Mouse (Mus musculus): ENCODE results near the gene Pigw. TPM values are rescaled to one million over a fixed set of nuclear protein-coding genes. Genes with fewer than 3 reads are reported as not detected.
"Not testable (repeated sequence)": the region's sequence is repeated elsewhere in the genome, so short reads cannot be mapped to it uniquely, and the experiment has no call there.

Pigw gene
- total and polyA plus RNA-seq, 3 experiments = 2.7 to 3.5 TPM; not detected in 1

- Histone ChIP-seq H3K79me2 (ENCODE audit: control insufficient read depth, insufficient read depth, low read length, poor library complexity) (no peaks in the 10 kb centered on the region), H3K4me3 (ENCODE audit: control insufficient read depth in 1 of 2, insufficient read depth in 1 of 2, low read depth in 2 of 2, low read length in 2 of 2) (no peak overlapping the region), H3K4me1 (ENCODE audit: control insufficient read depth in 1 of 2, insufficient read depth in 2 of 2, low read length in 2 of 2) (no peaks in the 10 kb centered on the region), H3K27ac (ENCODE audit: control insufficient read depth, low read depth, low read length) (no peak overlapping the region), H3K27me3 (ENCODE audit: control insufficient read depth in 1 of 2, insufficient read depth in 2 of 2, low read length in 2 of 2) (no peaks in the 10 kb centered on the region), H3K9ac (ENCODE audit: control insufficient read depth, low read depth, low read length, poor library complexity, severe bottlenecking) (no peak overlapping the region), H3K9me3 (replicated peaks; ENCODE audit: insufficient read depth, low read length) (no peaks in the 10 kb centered on the region), H3K36me3 (ENCODE audit: control insufficient read depth in 1 of 2, insufficient read depth in 2 of 2, low read length in 2 of 2) (peaks cover 2 to 56% of the 10 kb centered on the region in 2 experiments)
- DNase-seq (ENCODE audit: low read depth, low spot score) = no peak
- TF ChIP-seq RCOR1 (IDR thresholded peaks at IDR 0.05; ENCODE audit: low read depth, low read length) (no peak), POLR2AphosphoS5 (IDR thresholded peaks at IDR 0.05; ENCODE audit: borderline replicate concordance, low read depth, low read length) (no peak), USF1 (IDR thresholded peaks at IDR 0.05; ENCODE audit: low read depth, low read length) (no peak), GATA1 (IDR thresholded peaks at IDR 0.05; ENCODE audit: low read depth, low read length) (no peak), TCF12 (IDR thresholded peaks at IDR 0.05; ENCODE audit: low read depth, low read length) (no peak), NRF1 (IDR thresholded peaks at IDR 0.05; ENCODE audit: insufficient read depth, low read depth, low read length, poor library complexity, severe bottlenecking) (no peak), CHD1 (IDR thresholded peaks at IDR 0.05; ENCODE audit: low read depth, low read length) (no peak)
These were observed 40.8 kb downstream of the Pigw start for GRCm38 (mm10) chr11:84839330-84839729.

DNA sequence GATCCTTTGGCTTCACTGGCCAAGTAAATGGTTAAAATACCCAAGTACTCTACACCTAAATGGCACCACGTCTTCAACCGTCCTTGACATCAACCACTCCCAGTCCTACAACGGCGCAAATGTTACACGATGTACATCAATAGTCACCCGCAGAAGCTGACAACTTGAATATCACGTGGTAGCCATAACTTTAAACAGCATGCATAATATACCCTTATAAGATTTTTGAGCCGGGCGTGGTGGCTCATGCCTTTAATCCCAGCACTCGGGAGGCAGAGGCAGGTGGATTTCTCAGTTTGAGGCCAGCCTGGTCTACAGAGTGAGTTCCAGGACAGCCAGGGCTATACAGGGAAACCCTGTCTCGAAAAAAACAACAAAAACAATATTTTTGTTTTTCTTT, 50.6 kb downstream of the Pigw start:
- H3K27ac ChIP-seq (ENCODE audit: control insufficient read depth, low read depth, low read length) = peak overlapping the region; percentile 98
- DNase-seq (ENCODE audit: low read depth, low spot score); H3K9me3 ChIP-seq (replicated peaks; ENCODE audit: insufficient read depth, low read length); H3K27me3 ChIP-seq (ENCODE audit: control insufficient read depth in 1 of 2, insufficient read depth in 2 of 2, low read length in 2 of 2): not testable (repeated sequence)
- H3K4me3 ChIP-seq (ENCODE audit: control insufficient read depth in 1 of 2, insufficient read depth in 1 of 2, low read depth in 2 of 2, low read length in 2 of 2) = peak overlapping the region; percentile 91 to 95
- H3K4me1 ChIP-seq (ENCODE audit: control insufficient read depth in 1 of 2, insufficient read depth in 2 of 2, low read length in 2 of 2) = peaks cover 7 to 37% of the 10 kb centered on the region in 2 experiments
- H3K9ac ChIP-seq (ENCODE audit: control insufficient read depth, low read depth, low read length, poor library complexity, severe bottlenecking) = peak overlapping the region; percentile 95
- peaks cover 31% of the 10 kb centered on the region for H3K79me2 ChIP-seq (ENCODE audit: control insufficient read depth, insufficient read depth, low read length, poor library complexity)
- H3K36me3 ChIP-seq (ENCODE audit: control insufficient read depth in 1 of 2, insufficient read depth in 2 of 2, low read length in 2 of 2) = peaks cover 20 to 37% of the 10 kb centered on the region in 2 experiments
- TF ChIP-seq USF1 (IDR thresholded peaks at IDR 0.05; ENCODE audit: low read depth, low read length) (peak; percentile 68), MAX (IDR thresholded peaks at IDR 0.05; ENCODE audit: low read length) (0 out of 2 replicates have a peak, but pooled peaks have one; percentile 12), MAZ (IDR thresholded peaks at IDR 0.05; ENCODE audit: low read depth, low read length) (0 out of 2 replicates have a peak, but pooled peaks have one; percentile 31), SMC3 (IDR thresholded peaks at IDR 0.05; ENCODE audit: low read depth, low read length) (0 out of 2 replicates have a peak, but pooled peaks have one; percentile 2), CHD1 (IDR thresholded peaks at IDR 0.05; ENCODE audit: low read depth, low read length) (peak; percentile 84; the same call in 1 of the 2 replicates)

GRCm38 (mm10) chr11:84828516-84829399, 51.3 kb downstream of the Pigw start, which contains the start of gene Dhrs11:
TSS of gene Dhrs11 (minus strand) at chr11:84828994.
- H3K36me3 ChIP-seq (ENCODE audit: control insufficient read depth in 1 of 2, insufficient read depth in 2 of 2, low read length in 2 of 2) = peaks cover 16 to 44% of the 10 kb centered on the region in 2 experiments
- peak within 1 kb of the TSS; percentile 91 to 95 for H3K4me3 ChIP-seq (ENCODE audit: control insufficient read depth in 1 of 2, insufficient read depth in 1 of 2, low read depth in 2 of 2, low read length in 2 of 2)
- H3K79me2 ChIP-seq (ENCODE audit: control insufficient read depth, insufficient read depth, low read length, poor library complexity) = peaks cover 31% of the 10 kb centered on the region
- H3K4me1 ChIP-seq (ENCODE audit: control insufficient read depth in 1 of 2, insufficient read depth in 2 of 2, low read length in 2 of 2) = peaks cover 14 to 44% of the 10 kb centered on the region in 2 experiments
- H3K9me3 ChIP-seq (replicated peaks; ENCODE audit: insufficient read depth, low read length) = no peaks in the 10 kb centered on the region
- peak within 1 kb of the TSS; percentile 95 for H3K9ac ChIP-seq (ENCODE audit: control insufficient read depth, low read depth, low read length, poor library complexity, severe bottlenecking)
- DNase-seq (ENCODE audit: low read depth, low spot score) = peak; percentile 97
- no peaks in the 10 kb centered on the region for H3K27me3 ChIP-seq (ENCODE audit: control insufficient read depth in 1 of 2, insufficient read depth in 2 of 2, low read length in 2 of 2)
- peak within 1 kb of the TSS; percentile 98 for H3K27ac ChIP-seq (ENCODE audit: control insufficient read depth, low read depth, low read length)
- TF ChIP-seq HCFC1 (IDR thresholded peaks at IDR 0.05; ENCODE audit: low read depth, low read length) (peak; percentile 83), MYC (IDR thresholded peaks at IDR 0.05; ENCODE audit: low read depth, low read length) (peak; percentile 77; the same call in 1 of the 2 replicates), MAFK (IDR thresholded peaks at IDR 0.05; ENCODE audit: borderline replicate concordance, low read depth, low read length) (no peak), USF2 (IDR thresholded peaks at IDR 0.05; ENCODE audit: borderline replicate concordance in 1 of 2, insufficient read depth in 1 of 2, low read depth in 1 of 2, low read length in 2 of 2) (no peak), RAD21 (IDR thresholded peaks at IDR 0.05; ENCODE audit: low read depth, low read length) (no peak), BHLHE40 (IDR thresholded peaks at IDR 0.05; ENCODE audit: borderline replicate concordance, low read depth, low read length) (peak; percentile 71), NRF1 (IDR thresholded peaks at IDR 0.05; ENCODE audit: insufficient read depth, low read depth, low read length, poor library complexity, severe bottlenecking) (peak; percentile 60), ELF1 (IDR thresholded peaks at IDR 0.05; ENCODE audit: low read depth, low read length) (peak; percentile 96), ZC3H11A (IDR thresholded peaks at IDR 0.05; ENCODE audit: low read depth, low read length) (no peak), TAL1 (IDR thresholded peaks at IDR 0.05; ENCODE audit: low read length) (no peak), CHD2 (IDR thresholded peaks at IDR 0.05; ENCODE audit: low read length) (peak; percentile 58; the same call in 1 of the 2 replicates), POLR2AphosphoS2 (IDR thresholded peaks at IDR 0.05; ENCODE audit: low read length) (peak; percentile 96), RCOR1 (IDR thresholded peaks at IDR 0.05; ENCODE audit: low read depth, low read length) (no peak), KAT2A (conservative IDR thresholded peaks at IDR 0.05; ENCODE audit: low read depth, low read length) (no peak; the same call in 1 of the 2 replicates)
